Mouse (Mus musculus): ENCODE data around the gene Adam33.
A peak's percentile ranks its signal among the peaks of the same experiment; 100 is the strongest.
"Not testable (repeated sequence)": the region's sequence is repeated elsewhere in the genome, so short reads cannot be mapped to it uniquely, and the experiment has no call there.

Adam33 gene

DNA sequence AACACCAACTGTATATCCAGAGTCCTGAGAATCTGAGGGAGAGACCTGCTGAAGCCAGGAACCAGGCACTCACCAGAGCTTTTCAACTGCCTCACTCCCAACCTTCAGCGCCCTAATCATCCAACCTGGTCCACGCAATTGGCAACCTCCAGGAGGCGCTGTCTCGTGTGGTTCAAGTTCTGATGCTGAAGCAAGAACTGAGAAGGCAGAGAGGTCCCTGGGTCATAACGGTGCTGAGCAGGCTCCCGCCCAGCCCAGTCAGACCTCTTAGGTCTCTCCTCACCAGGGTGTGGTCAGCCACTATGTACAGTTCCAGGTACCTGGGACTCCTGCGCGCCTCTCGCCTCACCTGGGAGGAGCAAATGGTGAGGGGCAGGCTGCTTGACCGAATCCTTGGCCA lies 8.0 kb downstream of the Adam33 start:
- peak; percentile 47 for DNase-seq

GRCm38 (mm10) chr2:131054646-131055264 lies 8.9 kb downstream of the Adam33 start:
- DNase-seq, result no peak

DNA sequence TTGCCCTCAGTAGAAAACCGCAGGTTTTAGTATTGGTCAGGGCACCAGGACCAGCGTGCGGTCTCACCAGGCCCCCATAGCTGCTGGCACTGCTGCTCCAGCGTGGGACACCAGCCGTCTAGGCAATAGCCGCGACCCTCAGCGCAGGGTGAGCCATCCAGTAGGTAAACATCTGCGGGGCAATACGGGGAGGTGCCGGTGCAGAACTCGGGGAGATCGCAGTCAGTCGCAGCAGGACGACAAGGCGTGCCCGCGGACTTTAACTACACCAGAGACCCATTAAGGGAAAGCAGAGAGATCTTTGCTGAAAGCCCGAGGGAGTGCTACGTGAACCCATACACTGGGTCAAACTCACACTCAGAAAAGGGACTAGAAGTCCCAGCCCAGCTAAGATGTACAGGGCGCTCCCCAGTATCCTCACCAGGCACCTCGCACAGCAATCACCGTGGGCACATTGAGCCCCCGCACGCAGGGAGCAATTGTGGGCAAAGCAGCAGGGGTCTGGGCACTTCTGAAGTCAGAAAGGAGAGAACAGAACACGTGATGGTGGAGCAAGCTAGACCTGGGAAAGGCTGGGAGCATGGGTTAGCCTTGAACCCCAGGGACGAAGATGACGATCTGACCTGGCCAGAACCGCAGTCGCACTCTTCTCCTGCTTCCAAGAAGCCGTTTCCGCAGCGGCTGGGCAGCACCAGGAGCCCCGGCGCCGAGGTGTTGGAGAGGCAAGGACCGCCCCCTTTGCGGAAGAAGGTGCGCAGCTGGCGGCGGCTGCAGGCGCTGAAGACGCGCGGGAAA lies 9.6 kb downstream of the Adam33 start:
- no peak for DNase-seq

GRCm38 (mm10) chr2:131052862-131053418 lies 10.7 kb downstream of the Adam33 start:
- DNase-seq, result no peak

- DNase-seq, result no peak
These were observed 11.6 kb downstream of the Adam33 start for GRCm38 (mm10) chr2:131052043-131052442.

DNA sequence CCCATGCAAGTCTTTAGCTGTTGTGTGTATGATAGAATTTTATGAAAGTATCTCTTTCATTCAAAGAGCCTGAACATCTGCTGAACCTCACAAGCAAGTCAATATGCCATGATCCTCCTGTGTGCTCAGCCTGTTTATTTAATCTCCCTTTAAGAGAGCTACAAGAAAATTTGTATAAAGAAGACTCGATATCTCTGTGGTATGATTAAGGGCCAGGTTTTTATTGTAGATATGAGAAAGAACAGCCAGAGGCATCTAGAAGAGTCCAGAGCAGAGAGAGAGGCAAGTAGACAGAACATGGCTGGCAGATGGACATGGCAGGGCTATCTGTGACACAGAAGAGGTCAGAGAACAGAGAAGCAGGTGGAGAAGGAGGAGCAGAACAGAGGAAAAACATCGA lies 17.6 kb downstream of the Adam33 start:
- no peak for DNase-seq

- no peak for DNase-seq
These were observed 18.5 kb downstream of the Adam33 start for GRCm38 (mm10) chr2:131044989-131045720.

DNA sequence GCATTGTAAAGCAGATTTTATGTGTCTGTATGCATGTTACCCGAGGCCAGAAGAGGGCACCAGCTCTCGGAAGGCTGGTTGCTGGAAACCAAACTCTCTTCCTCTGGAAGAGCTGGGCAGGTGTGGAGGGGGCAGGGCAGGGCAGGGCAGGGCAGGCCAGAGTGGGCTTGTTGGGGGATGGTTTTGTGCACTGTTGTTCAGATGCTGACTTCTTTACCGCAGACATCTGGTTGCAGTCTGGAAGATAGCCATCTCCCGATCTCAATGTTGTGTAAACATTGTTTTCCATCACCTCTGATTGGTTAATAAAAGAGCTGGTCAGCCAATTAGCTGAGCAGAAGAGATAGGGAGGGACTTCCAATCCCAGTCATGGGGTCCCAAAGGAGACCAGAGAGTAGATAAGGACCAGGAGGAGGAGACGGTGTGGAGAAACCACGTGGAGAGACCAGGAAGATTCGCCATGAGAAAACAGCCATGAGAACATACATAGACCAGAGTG lies 19.2 kb downstream of the Adam33 start:
- no peak for DNase-seq

GRCm38 (mm10) chr2:131042988-131043387 lies 20.6 kb downstream of the Adam33 start, which contains the start of gene Gfra4:
Gfra4 (minus strand) TSS chr2:131043088.
- no peak for DNase-seq

DNA sequence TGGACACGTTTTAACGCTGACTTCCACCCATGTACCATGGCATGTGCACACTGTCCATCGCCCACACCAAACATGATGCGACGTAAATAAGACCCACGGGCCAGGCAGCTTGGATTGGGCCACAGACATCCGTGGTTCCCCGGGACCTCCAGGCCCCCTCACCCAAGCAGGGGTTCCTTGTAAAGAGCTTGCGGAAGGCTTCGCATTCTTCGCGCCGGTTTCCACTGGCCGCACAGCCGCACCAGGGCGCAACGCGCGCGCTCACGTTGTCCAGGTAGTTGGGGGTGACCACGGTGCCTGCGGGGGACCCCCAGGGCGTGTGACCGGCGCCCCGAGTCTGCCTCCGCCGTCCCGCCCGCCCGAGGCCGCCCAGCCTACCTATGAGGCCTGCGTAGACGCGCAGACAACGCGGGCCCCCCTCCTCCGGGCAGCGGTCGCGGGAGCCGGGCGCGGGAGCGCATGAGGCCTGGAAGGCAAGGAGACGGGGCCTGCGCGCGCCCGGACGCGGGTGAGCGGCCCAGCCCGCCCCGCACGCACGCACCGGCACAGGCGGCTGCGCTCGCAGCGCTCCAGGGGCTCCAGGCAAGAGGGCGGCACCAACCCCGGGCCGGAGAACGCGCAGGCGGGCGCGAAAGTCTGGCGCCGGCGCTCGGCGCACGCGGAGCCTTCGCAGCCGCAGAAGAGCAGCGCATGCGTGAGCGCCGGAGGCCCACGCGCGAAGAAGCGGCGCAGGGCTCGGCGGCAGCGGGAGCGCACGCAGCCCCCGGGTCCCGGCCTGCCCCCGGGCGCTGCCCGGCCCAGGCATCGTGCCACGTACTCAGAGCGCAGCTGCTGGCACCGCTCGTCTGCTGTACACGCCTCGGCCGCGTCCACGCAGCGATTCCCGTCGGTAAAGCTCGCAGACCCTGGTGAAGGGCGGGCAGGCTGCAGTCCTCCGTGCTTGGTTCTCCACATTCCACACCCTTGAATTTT lies 22.5 kb downstream of the Adam33 start:
- DNase-seq, result peak; percentile 21

- no peak for DNase-seq
These were observed 24.9 kb downstream of the Adam33 start for GRCm38 (mm10) chr2:131038675-131039074.

GRCm38 (mm10) chr2:131038197-131038596 lies 25.4 kb downstream of the Adam33 start:
- no peak for DNase-seq

- peak; percentile 37 for DNase-seq
These were observed 26.2 kb downstream of the Adam33 start for GRCm38 (mm10) chr2:131037226-131037990.

DNA sequence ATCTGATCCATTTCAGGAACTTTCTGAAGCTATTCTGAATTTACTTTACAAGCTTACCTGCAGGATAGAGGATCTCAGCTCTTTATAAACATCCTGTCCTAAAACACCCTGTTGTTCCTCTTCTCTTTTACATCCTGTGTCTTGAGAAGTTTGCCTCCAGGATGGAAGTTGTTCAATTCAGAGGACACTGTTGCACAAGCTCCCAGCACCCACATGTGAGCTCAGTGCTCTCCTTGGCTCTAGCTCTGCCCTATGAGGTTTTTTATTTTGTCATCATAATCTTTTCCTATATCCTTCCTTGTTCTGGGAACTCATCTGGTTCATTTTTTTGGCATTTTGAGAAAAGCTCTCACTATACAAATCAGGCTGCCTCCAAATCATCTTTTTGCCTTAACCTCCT lies 26.9 kb downstream of the Adam33 start:
- no peak for DNase-seq

DNA sequence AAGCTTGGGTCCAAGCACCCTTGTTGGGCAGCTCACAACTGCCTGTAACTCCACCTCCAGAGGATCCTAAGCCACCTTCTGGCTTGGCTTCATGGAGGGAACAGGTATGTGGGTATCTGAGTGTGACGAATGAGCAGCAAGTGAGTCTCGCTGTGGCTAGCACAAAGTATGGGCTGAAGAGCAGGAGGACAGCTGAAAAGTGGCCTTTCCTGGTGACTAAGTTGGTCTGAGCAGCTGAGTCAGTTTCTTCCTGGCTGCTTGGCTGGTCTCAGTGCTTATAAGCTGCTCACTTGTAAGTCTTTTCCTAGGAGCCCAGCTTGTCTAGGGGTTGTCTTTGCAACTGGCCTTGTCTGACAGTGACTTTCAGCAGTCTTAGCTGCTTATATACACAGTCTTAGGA lies 27.3 kb downstream of the Adam33 start:
- no peak for DNase-seq

GRCm38 (mm10) chr2:131031406-131031805 lies 32.2 kb downstream of the Adam33 start:
- not testable (repeated sequence) for DNase-seq

- no peak for DNase-seq
These were observed 32.6 kb downstream of the Adam33 start for GRCm38 (mm10) chr2:131030998-131031397.

DNA sequence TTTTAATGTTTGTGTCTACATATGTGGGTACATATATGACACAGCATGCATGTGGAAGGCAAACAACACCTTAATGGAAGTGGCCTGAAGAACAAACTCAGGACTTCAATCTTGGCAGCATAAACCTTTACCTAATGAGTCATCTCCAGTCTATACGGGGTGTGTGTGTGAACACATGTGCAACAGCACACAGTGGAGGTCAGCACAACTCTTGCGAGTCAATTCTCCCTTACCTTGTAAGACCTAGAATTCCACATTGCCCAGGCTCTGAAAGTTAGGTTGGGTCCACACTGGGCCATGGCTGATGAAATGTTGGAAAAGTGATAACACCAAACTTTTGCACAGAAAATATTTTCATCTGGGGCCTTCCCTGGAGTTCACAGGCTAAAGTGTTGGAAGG lies 33.1 kb downstream of the Adam33 start:
- no peak for DNase-seq

DNA sequence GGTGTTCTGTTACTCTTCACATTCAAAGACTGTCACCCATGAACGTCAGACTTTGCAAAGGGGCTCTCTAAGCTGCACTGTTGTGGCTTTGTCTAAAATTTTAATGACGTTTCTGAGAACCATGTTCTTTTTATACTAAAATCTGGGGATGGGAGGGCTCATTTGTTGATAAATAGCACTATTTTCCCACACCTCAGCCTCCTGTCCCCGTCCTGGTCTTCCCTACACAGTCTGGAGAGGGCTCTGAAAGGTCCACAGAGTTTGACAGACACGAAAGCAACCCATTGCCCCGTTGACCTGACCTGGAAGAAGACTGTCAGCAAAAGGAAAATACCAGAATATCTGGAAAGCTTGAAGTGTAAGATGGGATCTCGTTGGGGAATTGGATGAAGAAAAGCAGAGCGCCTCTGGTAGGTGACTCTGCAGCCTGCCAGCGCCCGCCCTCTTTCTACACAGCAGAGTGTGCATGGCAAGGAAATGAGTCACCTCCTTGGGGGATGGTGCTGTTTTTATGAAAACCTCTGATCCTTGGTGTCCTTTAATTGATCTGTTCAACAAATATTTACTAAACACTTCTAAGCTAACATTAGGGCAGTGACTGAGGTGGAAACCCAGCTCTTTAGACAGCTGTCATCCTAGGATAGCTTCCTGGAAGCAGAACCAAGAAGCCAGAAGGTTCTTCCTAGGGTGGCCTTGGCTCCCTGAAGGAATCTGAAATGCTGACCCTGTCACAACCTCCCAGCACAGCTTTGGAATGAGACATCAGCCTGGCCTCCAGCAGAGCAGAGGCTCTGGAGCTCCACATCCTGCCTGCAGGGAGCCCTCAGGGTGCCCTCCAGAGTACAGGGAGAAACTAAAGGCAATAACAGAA lies 34.3 kb downstream of the Adam33 start:
- peak; percentile 18 for DNase-seq

- no peak for DNase-seq
These were observed 36.7 kb downstream of the Adam33 start for GRCm38 (mm10) chr2:131026941-131027340.
